Mouse (Mus musculus): ENCODE results near the gene Slc6a9. TPM values are rescaled to one million over a fixed set of nuclear protein-coding genes. Genes with fewer than 3 reads are reported as not detected.

Slc6a9 gene
- polyA plus RNA-seq, 1 experiment from 2014 or later, result 16.6 TPM

DNA sequence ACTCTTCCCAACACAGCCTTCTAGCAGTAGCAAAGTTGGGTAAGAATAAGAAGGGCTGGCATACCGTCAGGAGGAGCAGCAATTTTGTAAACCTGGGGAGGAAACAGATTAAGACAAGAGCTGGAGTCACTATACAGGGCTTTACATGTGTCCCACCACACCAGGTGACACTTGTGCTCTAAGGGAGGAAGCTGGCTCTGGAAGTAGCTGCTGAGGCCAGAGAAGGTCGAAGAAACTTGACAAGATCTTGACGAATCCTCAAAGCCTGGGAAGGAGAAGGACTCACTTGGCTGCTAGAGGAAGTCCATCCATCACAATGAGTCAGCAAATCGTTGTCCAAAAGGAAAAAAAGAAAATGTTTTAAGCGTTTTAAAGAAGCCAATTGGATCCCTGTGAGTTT, 82.1 kb downstream of the Slc6a9 start:
- Histone ChIP-seq H3K27me3 (replicated peaks) (no peaks in the 10 kb centered on the region), H3K4me2 (replicated peaks) (peak overlapping the region; percentile 100; the same call in 1 of the 2 replicates)

DNA sequence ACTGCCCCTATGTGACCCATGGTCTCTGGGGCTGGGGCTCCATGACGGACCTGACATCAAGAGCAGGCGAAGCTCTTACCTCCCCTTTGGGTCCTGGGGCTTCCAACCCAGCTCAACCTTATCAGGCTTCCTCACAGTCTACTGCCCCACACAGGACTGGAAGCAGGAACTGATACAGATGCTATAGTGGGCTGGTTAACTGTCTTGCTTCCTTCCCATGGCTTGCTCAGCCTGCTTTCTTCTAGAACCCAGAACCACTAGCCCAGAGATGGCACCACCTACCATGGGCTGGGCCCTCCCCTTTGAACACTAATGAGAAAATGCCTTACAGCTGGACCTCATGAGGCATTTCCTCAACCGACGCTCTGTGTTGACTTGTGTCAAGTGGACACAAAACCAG, 83.1 kb downstream of the Slc6a9 start:
- no peaks in the 10 kb centered on the region for H3K9me3 ChIP-seq
- H3K27me3 ChIP-seq (replicated peaks), result 0 out of 2 replicates have a peak, but pooled peaks cover under 1% of the 10 kb centered on the region
- no peak overlapping the region for H3K4me3 ChIP-seq
- WGBS, result 92% methylated on average over 4 of the region's 4 CpGs
- H3K9ac ChIP-seq, result no peak overlapping the region
- no peaks in the 10 kb centered on the region for H3K36me3 ChIP-seq
- ATAC-seq (ENCODE audit: low FRiP score, low read depth), result no peak
- no peak overlapping the region for H3K27ac ChIP-seq
- no peak overlapping the region for H3K4me2 ChIP-seq (replicated peaks)
- peaks cover 25% of the 10 kb centered on the region for H3K4me1 ChIP-seq

More for the DNA sequence above, 82.1 kb downstream of the Slc6a9 start:
- no peak for ATAC-seq (ENCODE audit: low FRiP score, low read depth)
- H3K9ac ChIP-seq, result no peak overlapping the region
- 87% methylated on average over 5 of the region's 5 CpGs for WGBS
- H3K36me3 ChIP-seq, result peaks cover 8% of the 10 kb centered on the region
- H3K4me1 ChIP-seq, result peaks cover 34% of the 10 kb centered on the region
- no peak overlapping the region for H3K27ac ChIP-seq
- no peak overlapping the region for H3K4me3 ChIP-seq
- no peaks in the 10 kb centered on the region for H3K9me3 ChIP-seq

DNA sequence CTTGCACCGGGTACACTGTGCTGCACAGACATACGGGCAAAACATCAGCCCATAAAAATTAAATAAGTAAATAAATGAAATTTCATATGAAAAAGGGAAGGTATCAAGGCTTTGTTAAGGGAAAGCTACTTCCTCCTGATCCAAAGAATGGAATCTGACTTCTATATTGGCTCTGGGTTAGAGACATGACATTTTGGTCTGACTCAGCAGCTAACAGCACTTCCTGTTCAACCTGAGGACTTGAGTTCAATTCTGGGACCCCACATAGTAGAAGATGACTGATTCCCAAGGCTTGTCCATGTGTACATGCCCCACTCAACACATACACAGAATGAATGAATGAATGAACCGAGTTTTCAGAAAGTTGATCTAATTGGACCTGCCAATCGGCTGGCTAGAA, 83.5 kb downstream of the Slc6a9 start:
- WGBS, result 91% methylated on average over 4 of the region's 4 CpGs
- Histone ChIP-seq H3K4me2 (replicated peaks) (no peak overlapping the region), H3K27ac (no peak overlapping the region), H3K36me3 (no peaks in the 10 kb centered on the region), H3K4me3 (no peak overlapping the region), H3K9me3 (no peaks in the 10 kb centered on the region), H3K27me3 (replicated peaks) (peaks cover 5% of the 10 kb centered on the region; the same call in 1 of the 2 replicates), H3K9ac (no peak overlapping the region), H3K4me1 (peaks cover 21% of the 10 kb centered on the region)
- no peak for ATAC-seq (ENCODE audit: low FRiP score, low read depth)

DNA sequence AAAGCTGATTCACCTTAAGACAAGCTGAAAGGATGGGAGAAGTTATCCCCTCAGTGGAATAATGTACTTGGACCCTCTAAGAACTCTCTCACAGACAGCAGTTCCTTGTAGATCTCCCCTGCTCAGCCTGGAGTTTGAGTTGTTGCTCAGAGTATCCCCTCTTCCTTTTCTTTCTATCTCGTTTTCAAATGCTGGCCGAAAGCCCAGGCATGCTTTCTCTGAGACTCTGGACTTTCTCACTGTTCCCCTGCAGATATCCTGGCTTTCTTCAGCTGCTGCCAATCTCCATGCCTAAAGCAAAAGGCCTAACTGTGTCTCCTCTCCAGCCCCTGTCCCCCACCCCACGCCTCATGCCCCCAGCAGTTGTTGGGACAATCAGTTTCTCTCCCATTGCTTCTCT, 84.0 kb downstream of the Slc6a9 start:
- H3K9ac ChIP-seq, result no peak overlapping the region
- no peak overlapping the region for H3K27ac ChIP-seq
- no peaks in the 10 kb centered on the region for H3K36me3 ChIP-seq
- H3K4me1 ChIP-seq, result peaks cover 16% of the 10 kb centered on the region
- H3K9me3 ChIP-seq, result no peaks in the 10 kb centered on the region
- H3K4me3 ChIP-seq, result no peak overlapping the region
- no peak overlapping the region for H3K4me2 ChIP-seq (replicated peaks)
- 87% methylated on average over 3 of the region's 3 CpGs for WGBS
- ATAC-seq (ENCODE audit: low FRiP score, low read depth), result no peak
- peaks cover 8% of the 10 kb centered on the region; the same call in 1 of the 2 replicates for H3K27me3 ChIP-seq (replicated peaks)

DNA sequence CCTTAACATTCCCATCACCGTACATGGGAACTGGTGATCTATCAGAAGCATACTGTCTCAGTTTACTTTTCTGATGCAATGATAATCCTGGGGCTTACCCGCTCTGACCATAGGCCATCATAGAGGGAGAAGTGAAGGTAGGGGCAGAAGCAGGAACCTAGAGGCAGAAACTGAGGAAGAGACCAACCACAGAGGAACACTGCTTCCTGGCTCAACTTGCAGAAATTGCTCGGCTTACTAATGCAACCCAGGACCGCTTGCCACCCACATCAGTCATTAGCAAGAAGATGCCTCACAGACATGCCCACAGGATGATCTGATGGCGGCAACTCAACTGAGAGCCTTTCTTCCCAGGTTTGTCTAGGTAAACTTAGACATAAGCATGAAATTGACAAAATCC, 84.5 kb downstream of the Slc6a9 start:
- Histone ChIP-seq H3K9ac (no peak overlapping the region), H3K27me3 (replicated peaks) (peaks cover 8% of the 10 kb centered on the region; the same call in 1 of the 2 replicates), H3K4me2 (replicated peaks) (no peak overlapping the region), H3K36me3 (no peaks in the 10 kb centered on the region), H3K27ac (no peak overlapping the region), H3K4me3 (no peak overlapping the region), H3K4me1 (peaks cover 11% of the 10 kb centered on the region), H3K9me3 (no peaks in the 10 kb centered on the region)
- ATAC-seq (ENCODE audit: low FRiP score, low read depth), result no peak
- 87% methylated on average over 5 of the region's 5 CpGs for WGBS

DNA sequence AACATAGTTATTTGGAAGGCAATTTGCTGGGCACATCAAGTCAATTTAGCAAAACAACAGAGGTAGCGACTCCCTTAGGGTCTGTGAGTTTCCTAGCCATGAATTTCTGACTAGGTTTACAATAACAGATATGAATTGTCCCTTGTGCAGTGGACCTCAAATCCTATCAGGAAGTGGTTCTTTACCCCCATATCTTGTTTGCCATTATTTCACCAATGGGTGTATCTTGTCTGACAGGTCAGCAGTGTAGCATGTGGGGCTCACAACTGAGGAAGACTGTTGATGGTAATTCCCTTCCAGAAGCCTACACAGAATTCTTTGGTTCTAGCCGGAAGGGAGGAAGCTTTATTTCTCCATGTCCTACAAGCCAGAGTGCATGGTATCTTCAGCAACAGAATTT, 87.1 kb downstream of the Slc6a9 start:
- WGBS, result 91% methylated on average over 2 of the region's 2 CpGs
- no peak overlapping the region for H3K27ac ChIP-seq
- H3K27me3 ChIP-seq (replicated peaks), result peaks cover 21% of the 10 kb centered on the region
- peaks cover 2% of the 10 kb centered on the region for H3K4me1 ChIP-seq
- no peak overlapping the region for H3K9ac ChIP-seq
- no peak overlapping the region for H3K4me2 ChIP-seq (replicated peaks)
- no peaks in the 10 kb centered on the region for H3K9me3 ChIP-seq
- no peak for ATAC-seq (ENCODE audit: low FRiP score, low read depth)
- no peaks in the 10 kb centered on the region for H3K36me3 ChIP-seq
- no peak overlapping the region for H3K4me3 ChIP-seq

DNA sequence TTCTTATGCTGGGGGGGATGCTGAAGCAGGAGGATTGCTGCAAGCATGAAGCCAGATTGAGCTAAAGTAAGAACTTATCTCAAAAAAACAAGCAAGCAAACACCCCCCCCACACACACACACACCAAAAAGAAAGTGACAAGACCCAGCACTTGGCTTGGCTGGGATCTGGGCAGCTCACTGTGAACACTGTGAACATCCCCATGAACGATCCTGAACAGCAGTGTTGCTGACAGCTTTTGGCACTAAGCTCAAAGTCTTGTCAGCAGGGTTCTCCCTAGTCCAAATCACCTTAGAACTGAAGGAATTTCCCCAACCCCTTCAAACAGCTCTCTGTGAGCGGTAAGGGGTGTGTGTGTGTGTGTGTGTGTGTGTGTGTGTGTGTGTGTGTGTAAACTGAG, 89.1 kb downstream of the Slc6a9 start:
- peaks cover 19% of the 10 kb centered on the region for H3K4me1 ChIP-seq
- peaks cover 42% of the 10 kb centered on the region for H3K27me3 ChIP-seq (replicated peaks)
- WGBS, result 64% methylated on average over 2 of the region's 2 CpGs
- H3K9ac ChIP-seq, result no peak overlapping the region
- no peak overlapping the region for H3K4me2 ChIP-seq (replicated peaks)
- H3K36me3 ChIP-seq, result no peaks in the 10 kb centered on the region
- no peak overlapping the region for H3K27ac ChIP-seq
- H3K4me3 ChIP-seq, result no peak overlapping the region
- no peak for ATAC-seq (ENCODE audit: low FRiP score, low read depth)
- H3K9me3 ChIP-seq, result no peaks in the 10 kb centered on the region

Other genes with a start within 250 kb of the Slc6a9 start
- 66.3 and 77.5 TPM in 2 replicates for gene Dmap1, start 152.2 kb upstream of the Slc6a9 start, polyA plus RNA-seq (2016; fragmentation: Nextera tagmentation; extraction: Ambion mirVana)
- gene Gm12845, start 110.1 kb upstream of the Slc6a9 start, polyA plus RNA-seq (2016; fragmentation: Nextera tagmentation; extraction: Ambion mirVana), result not detected in 2 replicates
- gene Klf17, start 68.9 kb upstream of the Slc6a9 start, polyA plus RNA-seq (2016; fragmentation: Nextera tagmentation; extraction: Ambion mirVana), result not detected in 2 replicates
- gene Ccdc24, start 38.1 kb downstream of the Slc6a9 start, polyA plus RNA-seq (2016; fragmentation: Nextera tagmentation; extraction: Ambion mirVana), result 1.4 and 2.7 TPM in 2 replicates
- 44.5 and 46.9 TPM in 2 replicates for gene B4galt2, start 49.0 kb downstream of the Slc6a9 start, polyA plus RNA-seq (2016; fragmentation: Nextera tagmentation; extraction: Ambion mirVana)
- gene Atp6v0b, start 52.8 kb downstream of the Slc6a9 start, polyA plus RNA-seq (2016; fragmentation: Nextera tagmentation; extraction: Ambion mirVana), result 308 and 323 TPM in 2 replicates
- gene Dph2, start 57.5 kb downstream of the Slc6a9 start, polyA plus RNA-seq (2016; fragmentation: Nextera tagmentation; extraction: Ambion mirVana), result 23.0 and 27.5 TPM in 2 replicates
- gene Ipo13, start 80.5 kb downstream of the Slc6a9 start, polyA plus RNA-seq (2016; fragmentation: Nextera tagmentation; extraction: Ambion mirVana), result 65.7 and 68.5 TPM in 2 replicates
- gene Artn, start 95.3 kb downstream of the Slc6a9 start, polyA plus RNA-seq (2016; fragmentation: Nextera tagmentation; extraction: Ambion mirVana), result 1.3 and 3.1 TPM in 2 replicates

Data from neural tube, embryonic 12.5 days (tissue).